Mouse (Mus musculus) layer of hippocampus, adult 18-20 months (tissue): ENCODE measurements around the gene Rps15. TPM values are rescaled to one million over a fixed set of nuclear protein-coding genes. Genes with fewer than 3 reads are reported as not detected.

Experiments used
- DNase-seq, 2 experiments: peaks; one replicate each; pipeline ENCODE4 v3.0.0; 2022; ENCODE audit warnings: low spot score in 2 of 2
- microRNA-seq, 2 experiments: library from miRNA; unstranded; fragments of <30 nt; microRNA quantifications; one replicate each; pipeline ENCODE4 v1.2.0; 2021
- total RNA-seq, 2 experiments: library from RNA; stranded (reverse); gene quantifications; 2 replicates each; pipeline ENCODE4 v1.2.3; 2021

The Rps15 gene
- total RNA-seq, 2 experiments from 2014 or later = 997 to 1,043 TPM

DNA sequence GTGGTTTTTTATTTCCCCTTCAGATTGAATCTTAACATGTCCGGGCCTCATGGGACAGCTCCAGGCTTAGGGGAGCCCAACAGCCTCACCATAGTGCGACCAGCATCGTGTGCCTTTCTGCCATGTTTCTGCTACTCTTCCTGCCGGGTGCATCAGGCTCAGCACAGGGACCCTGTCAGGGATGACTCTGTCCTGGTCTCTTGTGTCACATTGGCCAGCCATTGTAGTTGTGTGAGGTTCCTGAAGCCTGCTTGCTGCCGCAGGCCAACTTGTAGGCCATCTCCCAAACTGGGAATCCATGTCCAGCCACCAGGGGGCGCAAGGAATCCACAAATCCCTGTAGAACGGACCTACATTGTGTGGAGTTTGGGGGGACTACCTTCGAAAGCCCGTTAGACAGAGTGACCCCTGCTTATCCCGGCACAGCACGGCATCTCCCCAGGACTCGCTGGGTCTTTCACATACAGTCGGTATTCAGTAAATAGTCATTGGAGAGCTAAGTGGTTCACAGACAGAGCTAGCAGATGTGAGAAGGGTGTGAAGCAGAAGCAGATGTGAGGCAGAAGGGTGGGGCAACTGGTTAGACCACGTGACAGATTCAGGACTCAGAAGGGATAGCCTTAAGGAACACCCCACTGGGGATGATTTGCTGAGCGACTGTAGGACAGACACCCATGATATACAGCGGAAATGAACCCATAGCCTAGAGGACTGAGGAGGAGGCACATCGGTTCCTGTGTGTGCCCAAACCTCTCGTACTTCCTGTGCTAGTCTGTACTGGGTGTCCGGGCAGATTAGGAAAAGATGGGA lies 47.9 kb downstream of the Rps15 start:
- peak; percentile 70 to 90 for DNase-seq

DNA sequence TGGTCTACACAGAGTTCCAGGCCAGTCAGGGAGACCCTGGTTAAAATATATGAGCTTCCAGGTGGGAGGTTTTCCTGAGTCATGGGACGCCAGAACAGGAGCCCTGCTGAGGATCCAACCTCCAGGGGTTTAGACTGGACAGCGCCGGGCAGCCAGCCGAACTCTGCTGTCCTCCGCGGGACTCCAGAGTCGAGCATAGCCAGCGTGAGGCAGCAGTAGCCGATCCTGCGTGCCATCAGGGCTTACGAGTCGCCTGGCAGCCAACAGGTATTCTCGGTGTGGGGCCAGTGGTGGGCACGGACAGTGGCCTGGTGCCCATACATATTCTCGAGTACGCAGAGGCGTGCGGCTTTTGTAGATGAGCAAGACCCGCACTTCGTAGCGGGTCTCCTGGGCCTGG lies 48.8 kb downstream of the Rps15 start:
- DNase-seq = no peak

DNA sequence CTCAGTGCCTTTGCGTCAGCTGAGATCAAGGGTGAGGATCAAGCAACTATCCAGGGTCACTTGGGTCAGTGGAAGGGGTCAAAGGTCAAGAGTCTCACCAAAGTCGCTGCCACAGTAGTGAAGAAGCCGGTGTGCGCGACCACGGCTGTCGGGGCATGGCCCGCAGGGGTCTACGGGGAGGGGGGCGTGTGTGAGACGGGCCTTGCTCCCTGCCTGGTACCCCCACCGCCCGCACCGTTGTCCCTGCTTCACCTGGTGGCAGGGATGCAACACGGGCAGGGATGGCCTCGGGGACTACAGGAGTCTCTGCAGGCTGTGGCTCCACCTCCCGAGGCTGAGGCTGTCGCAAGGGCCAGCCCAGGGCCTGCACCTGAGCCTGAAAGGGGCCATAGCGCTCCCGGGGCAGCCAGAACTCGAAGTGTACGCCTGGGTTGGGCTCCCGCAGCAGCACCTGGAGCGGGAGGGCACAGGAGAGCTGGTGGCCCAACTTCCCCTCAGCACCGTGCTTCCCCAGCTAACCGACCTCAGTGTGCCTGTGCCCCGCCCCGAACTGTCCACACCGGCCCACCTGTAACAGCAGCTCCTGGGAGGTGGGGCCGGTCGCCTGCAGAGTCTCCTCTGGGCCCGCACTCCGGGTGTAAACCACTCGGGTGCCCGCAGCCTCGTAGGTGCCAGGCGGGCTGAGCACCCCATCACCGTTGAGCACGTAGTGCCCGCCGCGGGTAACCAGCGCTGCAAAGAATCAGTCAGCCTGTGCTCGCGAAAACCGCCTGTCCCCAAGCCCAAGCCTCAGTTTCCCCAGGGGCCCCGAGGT lies 49.4 kb downstream of the Rps15 start:
- DNase-seq = no peak

DNA sequence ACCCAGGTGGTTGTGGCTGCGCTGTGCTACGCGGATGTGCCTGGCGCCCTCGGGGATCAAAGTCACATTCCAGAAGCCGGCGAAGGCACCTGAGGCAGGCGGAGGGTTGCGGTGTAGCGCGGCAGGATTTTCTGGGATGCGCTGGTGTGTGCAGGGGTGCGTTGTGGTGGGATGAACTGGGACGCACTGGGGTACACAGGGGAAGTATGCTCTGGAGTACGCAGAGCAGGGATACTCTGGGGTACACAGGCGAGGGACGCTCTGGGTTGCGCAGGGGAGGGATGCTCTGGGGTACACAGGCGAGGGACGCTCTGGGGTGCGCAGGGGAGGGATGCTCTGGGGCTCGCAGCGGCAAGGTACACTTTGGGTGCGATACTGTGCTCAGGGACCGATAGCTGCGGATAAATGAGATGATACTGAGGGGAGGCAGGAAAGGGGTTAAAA lies 50.1 kb downstream of the Rps15 start:
- no peak for DNase-seq

DNA sequence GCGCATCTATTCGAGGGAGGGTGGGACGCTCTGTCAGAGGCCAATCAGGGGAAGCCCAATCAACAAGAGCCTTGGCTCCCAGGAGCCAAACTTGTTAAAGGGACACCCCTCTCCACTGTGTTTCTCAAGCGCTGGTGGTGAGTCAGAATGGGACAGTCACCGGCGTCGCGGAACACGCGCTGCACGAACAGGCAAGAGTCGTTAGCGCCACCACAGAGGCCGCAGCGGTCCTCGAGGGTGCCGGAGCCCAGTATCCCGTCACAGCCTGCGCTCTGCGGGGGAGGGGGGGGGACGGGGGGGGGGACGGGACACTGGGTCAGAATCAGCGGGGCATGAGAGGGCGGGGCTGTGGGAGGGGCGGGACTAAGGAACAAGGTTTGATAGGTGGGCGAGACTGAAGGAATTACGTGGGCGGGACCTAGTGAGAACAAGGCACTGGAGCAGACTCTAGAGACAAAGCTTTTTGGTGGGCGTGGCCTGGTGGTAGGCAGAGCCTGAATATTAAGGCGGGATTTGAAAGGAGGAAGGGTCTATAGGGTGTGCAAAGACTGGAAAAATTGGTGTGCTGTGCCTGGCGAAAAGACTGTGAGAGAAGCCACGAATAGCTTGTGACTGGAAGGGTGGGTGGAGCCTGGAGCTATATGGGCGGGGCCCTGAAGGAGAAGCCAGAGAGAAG lies 50.6 kb downstream of the Rps15 start:
- DNase-seq = peak in 1 of 2 experiments; percentile 57

DNA sequence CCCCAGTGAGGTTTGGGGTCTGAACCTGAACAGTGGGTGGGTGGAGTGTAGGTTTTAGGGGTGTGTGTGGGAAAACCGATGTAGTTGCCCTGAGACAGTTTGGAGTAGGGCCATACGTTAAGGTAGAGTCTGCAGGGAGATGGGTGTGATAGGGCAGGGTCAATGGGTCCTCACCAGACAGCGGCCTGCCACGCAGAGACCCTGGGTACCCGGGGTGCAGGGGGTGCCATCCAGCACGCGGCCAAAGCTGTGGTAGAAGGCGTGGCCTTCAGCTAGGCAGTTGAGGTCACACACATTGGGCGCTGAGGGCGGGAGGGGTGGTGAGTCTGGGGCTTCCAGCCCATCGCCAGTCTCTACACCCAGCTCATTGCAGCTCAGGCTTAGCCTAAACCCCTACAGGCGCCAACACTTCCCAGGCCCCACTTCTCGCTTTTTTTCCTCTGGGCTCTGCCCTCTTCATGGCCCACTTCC lies 51.2 kb downstream of the Rps15 start:
- DNase-seq = no peak

Small RNAs within 50 kb of the gene (microRNA-seq; reads per million reads assigned to microRNA genes)
- gene Mir6911 = 0.49 to 2.3 reads per million in 2 experiments

Other genes with a start within 250 kb of the Rps15 start
- gene Gpx4, start 245.3 kb upstream of the Rps15 start, total RNA-seq = 100 to 1,000 TPM; 509 to 545 TPM
- 10 to 100 TPM; 16.3 to 16.9 TPM for gene Sbno2, start 186.9 kb upstream of the Rps15 start, total RNA-seq
- 100 to 1,000 TPM; 101 to 102 TPM for gene Stk11, start 176.7 kb upstream of the Rps15 start, total RNA-seq
- 100 to 1,000 TPM; 354 to 359 TPM for gene Atp5d, start 153.8 kb upstream of the Rps15 start, total RNA-seq
- gene Cbarp, start 151.6 kb upstream of the Rps15 start, total RNA-seq = 100 to 1,000 TPM; 362 to 363 TPM
- gene Midn, start 144.2 kb upstream of the Rps15 start, total RNA-seq = 10 to 100 TPM; 59.4 to 68.4 TPM
- 10 to 100 TPM; 60.7 to 76.4 TPM for gene Cirbp, start 126.5 kb upstream of the Rps15 start, total RNA-seq
- 1 to 10 TPM; 6.4 to 6.5 TPM for gene 1600002K03Rik, start 119.5 kb upstream of the Rps15 start, total RNA-seq
- gene Efna2, start 113.0 kb upstream of the Rps15 start, total RNA-seq = 10 to 100 TPM in 1 of 2 experiments, 1 to 10 TPM in 1; 8.9 to 10.1 TPM
- gene Mum1, start 66.0 kb upstream of the Rps15 start, total RNA-seq = 10 to 100 TPM; 37.4 to 45.1 TPM
- 100 to 1,000 TPM; 218 to 228 TPM for gene Ndufs7, start 43.3 kb upstream of the Rps15 start, total RNA-seq
- 10 to 100 TPM; 24.5 to 26.7 TPM for gene Gamt, start 31.4 kb upstream of the Rps15 start, total RNA-seq
- 10 to 100 TPM; 77.2 to 83.0 TPM for gene Dazap1, start 31.0 kb upstream of the Rps15 start, total RNA-seq
- gene Apc2, start 3.5 kb downstream of the Rps15 start, total RNA-seq = 10 to 100 TPM; 94.5 to 95.5 TPM
- 10 to 100 TPM; 25.0 to 25.9 TPM for gene 2310011J03Rik, start 28.1 kb downstream of the Rps15 start, total RNA-seq
- gene Pcsk4, start 37.0 kb downstream of the Rps15 start, total RNA-seq = 1 to 10 TPM; 3.5 to 3.8 TPM
- 10 to 100 TPM; 10.3 to 10.9 TPM for gene Reep6, start 37.5 kb downstream of the Rps15 start, total RNA-seq
- 1 to 10 TPM; 5.6 to 6.9 TPM for gene Adamtsl5, start 56.0 kb downstream of the Rps15 start, total RNA-seq
- gene Plk5, start 64.0 kb downstream of the Rps15 start, total RNA-seq = 10 to 100 TPM; 30.3 to 30.5 TPM
- 10 to 100 TPM; 17.9 to 19.1 TPM for gene Mex3d, start 95.2 kb downstream of the Rps15 start, total RNA-seq
- gene Mbd3, start 107.1 kb downstream of the Rps15 start, total RNA-seq = 100 to 1,000 TPM; 159 to 162 TPM
- gene Uqcr11, start 114.4 kb downstream of the Rps15 start, total RNA-seq = 100 to 1,000 TPM; 410 to 413 TPM
- gene Tcf3, start 141.2 kb downstream of the Rps15 start, total RNA-seq = 10 to 100 TPM; 27.1 to 27.3 TPM
- gene Onecut3, start 202.4 kb downstream of the Rps15 start, total RNA-seq = under 1 TPM in 1 of 2 experiments, not detected in 1; 0.07 TPM
- gene Atp8b3, start 246.7 kb downstream of the Rps15 start, total RNA-seq = under 1 TPM; 0.18 to 0.22 TPM